Mouse (Mus musculus): ENCODE results near the gene Nwd1.
A peak's percentile ranks its signal among the peaks of the same experiment; 100 is the strongest.
"Not testable (repeated sequence)": the region's sequence is repeated elsewhere in the genome, so short reads cannot be mapped to it uniquely, and the experiment has no call there.

The Nwd1 gene

GRCm38 (mm10) chr8:72646060-72646767 is at the start of gene Nwd1:
Nwd1 (plus strand) TSS chr8:72646711.
- DNase-seq (ENCODE audit: low spot score), result peak; percentile 68

DNA sequence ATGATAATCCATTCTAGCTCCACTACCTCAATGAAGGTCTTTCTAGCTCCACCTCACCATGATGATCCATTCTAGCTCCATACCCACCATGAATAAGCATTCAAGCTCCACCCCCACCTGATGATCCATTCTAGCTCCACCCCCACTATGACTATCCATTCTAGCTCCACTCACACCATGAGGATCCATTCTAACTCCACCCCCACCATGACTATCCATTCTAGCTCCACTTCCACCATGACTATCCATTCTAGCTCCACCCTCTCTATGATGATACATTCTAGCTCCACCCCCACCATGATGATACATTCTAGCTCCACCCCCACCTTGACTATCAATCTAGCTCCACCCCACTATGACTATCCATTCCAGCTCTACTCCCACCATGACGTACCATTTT is 3.6 kb upstream of the Nwd1 start:
- no peak for DNase-seq (ENCODE audit: low spot score)

- DNase-seq (ENCODE audit: low spot score), result no peak
Observed at GRCm38 (mm10) chr8:72644601-72645000, 1.9 kb upstream of the Nwd1 start.

GRCm38 (mm10) chr8:72646768-72647143 is 245 bp downstream of the Nwd1 start:
- DNase-seq (ENCODE audit: low spot score), result no peak

- no peak for DNase-seq (ENCODE audit: low spot score)
Observed at GRCm38 (mm10) chr8:72650697-72651096, 4.2 kb downstream of the Nwd1 start.

GRCm38 (mm10) chr8:72654565-72655521 is 8.3 kb downstream of the Nwd1 start:
- no peak for DNase-seq (ENCODE audit: low spot score)

- DNase-seq (ENCODE audit: low spot score), result no peak
Observed at GRCm38 (mm10) chr8:72655522-72655912, 9.0 kb downstream of the Nwd1 start.

GRCm38 (mm10) chr8:72659967-72660366 is 13.5 kb downstream of the Nwd1 start:
- no peak for DNase-seq (ENCODE audit: low spot score)

- DNase-seq (ENCODE audit: low spot score), result no peak
Observed at GRCm38 (mm10) chr8:72664107-72664652, 17.7 kb downstream of the Nwd1 start.

DNA sequence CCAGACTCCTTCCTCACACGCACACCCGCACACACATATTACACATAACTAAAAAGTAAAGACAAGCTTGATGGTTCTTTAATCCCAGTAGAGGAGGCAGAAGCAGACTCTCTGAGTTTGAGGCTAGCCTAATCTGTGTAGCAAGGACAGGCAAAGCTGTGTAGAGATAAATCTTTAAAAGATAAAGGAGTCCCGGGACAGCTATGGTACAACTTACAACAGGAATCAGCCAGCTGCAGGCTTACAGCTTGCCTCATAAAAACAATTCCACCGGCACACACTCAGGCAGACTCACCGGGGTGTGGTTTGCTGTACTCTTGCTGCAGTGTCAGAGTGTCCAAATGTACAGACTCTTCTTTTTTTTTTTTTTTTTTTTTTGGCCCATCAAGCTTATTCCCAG is 18.2 kb downstream of the Nwd1 start:
- DNase-seq (ENCODE audit: low spot score), result no peak

DNA sequence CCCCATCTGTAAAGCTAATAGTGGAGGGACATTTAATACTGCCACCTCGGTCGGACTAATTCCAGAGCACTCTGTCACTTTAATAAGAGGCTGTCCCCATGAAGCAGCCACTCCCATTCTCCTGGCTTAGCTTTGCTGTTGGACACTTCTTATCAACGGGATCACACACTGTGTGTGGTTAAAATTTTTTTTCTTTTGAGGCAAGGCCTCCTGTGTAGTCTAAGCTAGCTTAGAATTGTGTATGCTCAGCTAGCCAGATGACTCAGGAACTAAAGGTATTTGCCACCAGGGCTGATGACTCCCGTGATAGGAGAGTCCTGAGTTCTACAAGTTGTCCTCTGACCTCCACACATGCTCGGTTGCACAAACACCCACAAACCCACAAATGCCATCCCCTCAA is 18.9 kb downstream of the Nwd1 start:
- DNase-seq (ENCODE audit: low spot score), result no peak

DNA sequence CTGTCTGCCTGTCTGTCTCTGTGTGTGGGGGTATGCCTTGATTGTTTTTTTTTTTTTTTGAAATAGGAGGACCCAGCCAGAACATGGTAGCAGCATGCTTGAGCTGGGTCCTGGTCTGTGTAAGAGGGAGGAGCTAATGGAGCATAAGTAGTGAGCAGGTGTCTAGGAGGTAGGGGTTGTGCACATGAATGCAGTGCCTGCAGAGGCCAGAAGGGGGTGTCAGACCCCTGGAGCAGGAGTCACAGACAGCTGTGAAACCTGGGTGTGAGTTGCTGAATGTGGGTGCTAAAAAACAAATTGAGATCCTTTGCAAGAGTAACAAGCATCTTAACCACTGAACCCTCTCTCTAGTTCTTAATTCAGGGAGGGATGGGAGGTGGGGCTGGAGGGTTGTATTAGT is 22.4 kb downstream of the Nwd1 start:
- DNase-seq (ENCODE audit: low spot score), result no peak

DNA sequence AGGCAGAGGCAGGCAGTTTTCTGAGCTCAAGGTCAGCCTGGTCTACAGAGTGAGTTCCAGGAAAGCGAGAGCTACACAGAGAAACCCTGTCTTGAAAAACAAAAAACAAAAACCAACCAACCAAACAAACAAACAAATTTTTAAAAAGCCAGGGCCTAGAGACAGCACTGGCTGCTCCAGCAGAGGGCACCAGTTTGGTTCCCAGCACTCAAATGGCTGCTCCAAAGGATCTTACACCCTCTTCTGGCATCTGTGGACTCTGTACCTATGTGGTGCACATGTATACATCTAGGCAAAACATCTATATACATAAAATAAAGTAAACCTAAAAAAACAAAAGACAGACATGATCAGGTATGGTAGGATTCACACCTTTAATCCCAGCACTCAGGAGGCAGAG is 26.3 kb downstream of the Nwd1 start:
- DNase-seq (ENCODE audit: low spot score), result no peak

- DNase-seq (ENCODE audit: low spot score), result no peak
Observed at GRCm38 (mm10) chr8:72674184-72674583, 27.7 kb downstream of the Nwd1 start.

DNA sequence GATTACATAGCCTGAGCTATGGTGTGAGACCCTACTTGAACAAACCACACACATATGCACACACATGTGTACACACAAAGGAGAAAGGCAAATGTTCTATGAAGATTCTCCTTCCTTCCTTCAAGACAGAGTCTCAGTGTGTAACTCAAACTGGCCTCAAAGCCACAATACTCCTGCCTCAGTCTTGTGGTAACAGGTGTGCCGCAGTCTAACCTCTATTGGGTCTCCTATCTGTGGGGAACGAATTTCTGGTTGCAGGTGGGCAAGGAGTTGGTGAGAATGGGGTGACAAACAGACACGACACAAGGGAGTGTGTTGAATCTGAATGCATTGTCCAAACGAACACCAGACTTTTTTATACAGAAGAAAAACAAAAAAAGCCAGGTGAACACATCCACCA is 29.9 kb downstream of the Nwd1 start:
- DNase-seq (ENCODE audit: low spot score), result no peak

DNA sequence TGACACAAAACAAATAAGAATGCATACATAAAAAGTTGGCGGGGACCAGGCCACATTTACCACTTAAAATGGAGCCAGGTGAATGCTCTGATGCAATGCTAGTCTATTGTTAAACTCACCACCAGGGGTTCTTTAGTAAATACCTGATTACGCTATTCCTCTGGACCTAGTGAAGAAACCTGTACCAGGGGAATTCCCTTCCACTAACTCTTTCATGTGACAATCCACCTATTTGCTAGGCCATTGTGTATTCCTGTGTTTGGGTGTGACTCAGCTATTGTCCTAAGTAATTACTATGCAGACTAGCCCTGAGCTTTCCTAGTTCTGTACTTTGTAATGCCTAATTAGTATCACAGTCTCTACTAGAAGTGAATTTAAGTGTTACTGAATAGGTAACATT is 30.3 kb downstream of the Nwd1 start:
- DNase-seq (ENCODE audit: low spot score), result not testable (repeated sequence)

DNA sequence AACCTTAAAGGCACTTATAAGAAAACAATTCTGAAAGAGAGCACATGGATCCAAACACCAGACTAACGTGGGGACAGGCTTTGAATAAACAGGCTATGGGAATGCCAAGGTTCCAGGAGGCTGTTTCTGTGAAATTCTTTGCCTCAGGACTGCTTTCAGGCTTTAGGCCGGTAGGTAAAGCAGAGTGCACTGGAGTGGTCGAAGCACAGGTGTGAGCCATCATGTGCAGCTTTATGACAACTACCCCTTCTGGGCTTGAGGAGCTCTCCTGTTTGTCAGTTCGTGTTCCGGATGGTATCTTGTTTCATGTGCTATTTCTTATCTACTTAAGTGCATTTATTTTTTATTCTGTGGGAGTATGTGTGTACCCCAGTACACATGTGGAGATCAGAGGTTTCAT is 30.8 kb downstream of the Nwd1 start:
- DNase-seq (ENCODE audit: low spot score), result no peak

- DNase-seq (ENCODE audit: low spot score), result peak; percentile 27
Observed at GRCm38 (mm10) chr8:72680133-72680532, 33.6 kb downstream of the Nwd1 start.

DNA sequence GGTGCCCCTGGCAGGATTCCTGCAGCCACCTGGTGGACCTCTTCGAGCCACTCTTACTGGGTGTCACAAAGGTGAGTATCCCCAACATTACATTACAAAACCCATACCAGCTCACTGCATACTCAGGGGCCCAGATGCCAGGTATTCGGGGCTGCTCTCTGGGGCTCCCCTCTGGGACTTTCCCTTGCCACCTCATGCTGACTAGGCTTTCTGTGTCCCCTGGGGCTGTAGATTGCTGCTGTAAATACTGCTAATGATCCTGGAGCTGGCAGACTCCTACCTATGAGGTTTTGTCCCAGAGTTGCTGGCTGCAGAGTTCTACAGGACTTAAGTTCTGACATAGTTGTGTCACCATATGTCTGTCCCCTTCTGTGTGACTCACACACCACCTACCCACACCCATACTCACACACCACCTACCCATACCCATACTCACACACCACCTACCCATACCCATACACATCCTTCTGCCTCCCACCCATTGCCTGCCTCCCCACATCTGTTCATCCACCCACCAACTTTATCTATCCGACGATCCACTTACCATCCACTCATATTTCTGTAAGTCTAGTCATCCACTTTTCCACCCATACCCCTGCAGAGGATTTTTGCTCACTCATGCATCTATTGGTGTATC is 35.7 kb downstream of the Nwd1 start:
- DNase-seq (ENCODE audit: low spot score), result no peak

GRCm38 (mm10) chr8:72683010-72683521 is 36.6 kb downstream of the Nwd1 start:
- DNase-seq (ENCODE audit: low spot score), result no peak

GRCm38 (mm10) chr8:72683572-72684099 is 37.1 kb downstream of the Nwd1 start:
- not testable (repeated sequence) for DNase-seq (ENCODE audit: low spot score)

GRCm38 (mm10) chr8:72698349-72698926 is 51.9 kb downstream of the Nwd1 start:
- no peak for DNase-seq (ENCODE audit: low spot score)
